8 mouse cellular contexts compared by ENCODE assay signal in genomic region chr2:91456491-91457100, GRCm38 (mm10). TPM values are rescaled to one million over a fixed set of nuclear protein-coding genes. Genes with fewer than 3 reads are reported as not detected.
A peak's percentile ranks its signal among the peaks of the same experiment; 100 is the strongest.
DNase-seq lines count a peak whose midpoint lies in the region; ATAC-seq lines count a peak whose summit lies in the region.

No protein-coding gene starts in this region.

- no peak for DNase-seq in kidney, postnatal 4 days
- no peak for DNase-seq in embryonic facial prominence, embryonic 14.5 days (ENCODE audit: low spot score)
- DNase-seq in limb, embryonic 10.5 days (ENCODE audit: low spot score), result no peak
- DNase-seq in left cerebral cortex, adult 9 months (ENCODE audit: low spot score in 2 of 2), result no peak
- DNase-seq in spleen, adult 12 weeks (ENCODE audit: low spot score), result no peak
- DNase-seq in urinary bladder, postnatal 4 days (ENCODE audit: low spot score in 2 of 2), result no peak

- peaks cover 44% of the 10 kb centered on the region for H3K4me1 ChIP-seq in kidney, embryonic 16.5 days (ENCODE audit: insufficient read depth, low read length)
- peaks cover 17% of the 10 kb centered on the region for H3K4me1 ChIP-seq in embryonic facial prominence, embryonic 14.5 days (ENCODE audit: control insufficient read depth, insufficient read depth, low read length)
- H3K4me1 ChIP-seq in limb, embryonic 10.5 days, result peaks cover 54% of the 10 kb centered on the region
- peaks cover 48% of the 10 kb centered on the region for H3K4me1 ChIP-seq in neural tube, embryonic 13.5 days (replicated peaks)

- H3K9ac ChIP-seq in kidney, embryonic 16.5 days (replicated peaks; ENCODE audit: low read length), result peak overlapping the region; percentile 81; the same call in 1 of the 2 replicates
- peak overlapping the region; percentile 90; the same call in 1 of the 2 replicates for H3K9ac ChIP-seq in embryonic facial prominence, embryonic 14.5 days (ENCODE audit: low read depth, low read length)
- H3K9ac ChIP-seq in neural tube, embryonic 13.5 days, result no peak overlapping the region; the same call in 1 of the 2 replicates

- no peaks in the 10 kb centered on the region for H3K36me3 ChIP-seq in kidney, embryonic 16.5 days (ENCODE audit: insufficient read depth, low read length)
- no peaks in the 10 kb centered on the region for H3K36me3 ChIP-seq in embryonic facial prominence, embryonic 14.5 days (ENCODE audit: control insufficient read depth, insufficient read depth, low read length)
- H3K36me3 ChIP-seq in limb, embryonic 10.5 days, result peaks cover 6% of the 10 kb centered on the region; the same call in 1 of the 2 replicates
- H3K36me3 ChIP-seq in neural tube, embryonic 13.5 days, result no peaks in the 10 kb centered on the region

- H3K4me3 ChIP-seq in kidney, embryonic 16.5 days (ENCODE audit: low read length), result peak overlapping the region; percentile 67
- peak overlapping the region; percentile 81 for H3K4me3 ChIP-seq in embryonic facial prominence, embryonic 14.5 days (ENCODE audit: low read depth, low read length)
- H3K4me3 ChIP-seq in limb, embryonic 10.5 days, result peak overlapping the region; percentile 91
- peak overlapping the region; percentile 71 for H3K4me3 ChIP-seq in neural tube, embryonic 13.5 days

- 46% methylated on average over 9 of the region's 9 CpGs for whole genome bisulfite sequencing in kidney, embryonic 16.5 days
- WGBS in embryonic facial prominence, embryonic 14.5 days, result 46% methylated on average over 9 of the region's 9 CpGs
- WGBS in limb, embryonic 10.5 days, result 53% methylated on average over 9 of the region's 9 CpGs
- WGBS in neural tube, embryonic 13.5 days, result 40% methylated on average over 9 of the region's 9 CpGs

- H3K9me3 ChIP-seq in kidney, embryonic 16.5 days (ENCODE audit: low read length), result no peaks in the 10 kb centered on the region
- H3K9me3 ChIP-seq in embryonic facial prominence, embryonic 14.5 days (ENCODE audit: control insufficient read depth, low read length), result no peaks in the 10 kb centered on the region
- H3K9me3 ChIP-seq in limb, embryonic 10.5 days (replicated peaks), result no peaks in the 10 kb centered on the region
- no peaks in the 10 kb centered on the region for H3K9me3 ChIP-seq in neural tube, embryonic 13.5 days

- H3K4me2 ChIP-seq in kidney, embryonic 16.5 days (replicated peaks; ENCODE audit: low read depth, low read length), result peak overlapping the region; percentile 77
- H3K4me2 ChIP-seq in embryonic facial prominence, embryonic 14.5 days (ENCODE audit: low read depth, low read length), result peak overlapping the region; percentile 70
- peak overlapping the region; percentile 95 for H3K4me2 ChIP-seq in neural tube, embryonic 13.5 days

- no peak; the same call in 1 of the 2 replicates for ATAC-seq in kidney, embryonic 16.5 days (ENCODE audit: low FRiP score, low TSS enrichment)
- ATAC-seq in embryonic facial prominence, embryonic 14.5 days (ENCODE audit: low read depth), result no peak
- no peak for ATAC-seq in neural tube, embryonic 13.5 days (ENCODE audit: low read depth)

- H3K27ac ChIP-seq in kidney, embryonic 16.5 days (ENCODE audit: low read length), result peak overlapping the region; percentile 84
- peak overlapping the region; percentile 91 for H3K27ac ChIP-seq in embryonic facial prominence, embryonic 14.5 days (replicated peaks; ENCODE audit: low read depth, low read length)
- H3K27ac ChIP-seq in limb, embryonic 10.5 days, result peak overlapping the region; percentile 96
- H3K27ac ChIP-seq in neural tube, embryonic 13.5 days (replicated peaks), result peak overlapping the region; percentile 81

- no peaks in the 10 kb centered on the region for H3K27me3 ChIP-seq in kidney, embryonic 16.5 days (ENCODE audit: insufficient read depth, low read length)
- no peaks in the 10 kb centered on the region for H3K27me3 ChIP-seq in embryonic facial prominence, embryonic 14.5 days (replicated peaks; ENCODE audit: control insufficient read depth, insufficient read depth, low read length)
- no peaks in the 10 kb centered on the region for H3K27me3 ChIP-seq in limb, embryonic 10.5 days (ENCODE audit: low read depth, poor library complexity, severe bottlenecking)
- H3K27me3 ChIP-seq in neural tube, embryonic 13.5 days, result peaks cover 21% of the 10 kb centered on the region

RNA-seq across cellular contexts. Expression of gene Lrp4, which starts 0.7 kb away (rescaled TPM):
- 7.6 and 9.0 TPM in 2 replicates for polyA plus RNA-seq in kidney, embryonic 16.5 days (2015; fragmentation: Nextera tagmentation; extraction: Ambion mirVana)
- polyA plus RNA-seq in embryonic facial prominence, embryonic 14.5 days (2014; fragmentation: Nextera tagmentation; extraction: Ambion mirVana), result 7.3 and 7.6 TPM in 2 replicates
- 6.5 and 6.9 TPM in 2 replicates for polyA plus RNA-seq in limb, embryonic 10.5 days (2016; fragmentation: Nextera tagmentation; extraction: Ambion mirVana)
- 5.1 and 5.8 TPM in 2 replicates for polyA plus RNA-seq in neural tube, embryonic 13.5 days (2015; fragmentation: Nextera tagmentation; extraction: Ambion mirVana)

RNA-seq across cellular contexts. Expression of gene 1110051M20Rik, which starts 12.1 kb away (rescaled TPM):
- polyA plus RNA-seq in kidney, embryonic 16.5 days (2015; fragmentation: Nextera tagmentation; extraction: Ambion mirVana), result 66.9 and 68.9 TPM in 2 replicates
- polyA plus RNA-seq in embryonic facial prominence, embryonic 14.5 days (2014; fragmentation: Nextera tagmentation; extraction: Ambion mirVana), result 56.0 and 59.2 TPM in 2 replicates
- polyA plus RNA-seq in limb, embryonic 10.5 days (2016; fragmentation: Nextera tagmentation; extraction: Ambion mirVana), result 63.9 and 78.3 TPM in 2 replicates
- 124 and 130 TPM in 2 replicates for polyA plus RNA-seq in neural tube, embryonic 13.5 days (2015; fragmentation: Nextera tagmentation; extraction: Ambion mirVana)
